Mouse (Mus musculus) c-Kit-positive CD71-negative TER-119-negative erythroid progenitor cells, embryonic 14.5 days (primary cell): Measurements from ENCODE around the gene Pcp4l1.

ENCODE experiments used
- DNase-seq: peaks from one replicate; pipeline ENCODE4 v3.0.0-alpha.2; 2013; ENCODE audit warnings: low read depth

Pcp4l1 gene

DNA sequence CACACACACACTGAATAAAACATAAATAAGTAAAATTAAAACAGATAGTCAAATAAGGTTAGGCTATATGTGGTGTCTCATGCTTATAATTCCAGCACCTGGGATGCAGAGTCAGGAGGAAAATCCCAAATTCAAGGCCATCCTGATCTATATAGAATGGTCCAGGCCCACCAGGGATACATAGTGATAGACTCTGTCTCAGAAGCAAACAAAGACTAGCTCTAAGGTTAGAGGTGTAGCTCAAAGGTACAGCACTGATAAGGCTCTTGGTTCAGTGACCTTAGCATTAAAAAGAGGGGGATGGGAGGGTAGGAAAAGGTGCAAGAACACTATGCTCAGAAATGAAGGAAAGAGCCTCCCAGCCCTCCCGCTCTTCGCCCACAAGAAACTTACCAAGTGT is 60.5 kb downstream of the Pcp4l1 start:
- no peak for DNase-seq

DNA sequence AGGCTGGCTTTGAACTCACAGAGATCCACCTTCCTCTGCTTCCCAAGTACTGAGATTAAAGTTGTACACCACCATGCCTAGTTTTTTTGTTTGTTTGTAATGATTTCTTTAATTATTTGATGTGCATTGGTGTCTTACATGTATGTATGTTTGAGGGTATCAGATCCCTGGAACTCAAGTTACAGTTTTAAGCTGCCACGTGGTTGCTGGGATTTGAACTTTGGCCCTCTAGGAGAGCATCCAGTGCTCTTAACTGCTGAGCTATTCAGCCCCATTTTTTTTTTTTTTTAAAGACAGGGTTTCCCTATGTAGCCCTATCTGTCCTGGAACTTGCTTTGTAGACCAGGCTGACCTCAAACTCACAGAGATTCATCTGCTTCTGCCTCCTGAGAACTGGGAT is 65.1 kb downstream of the Pcp4l1 start:
- no peak for DNase-seq

DNA sequence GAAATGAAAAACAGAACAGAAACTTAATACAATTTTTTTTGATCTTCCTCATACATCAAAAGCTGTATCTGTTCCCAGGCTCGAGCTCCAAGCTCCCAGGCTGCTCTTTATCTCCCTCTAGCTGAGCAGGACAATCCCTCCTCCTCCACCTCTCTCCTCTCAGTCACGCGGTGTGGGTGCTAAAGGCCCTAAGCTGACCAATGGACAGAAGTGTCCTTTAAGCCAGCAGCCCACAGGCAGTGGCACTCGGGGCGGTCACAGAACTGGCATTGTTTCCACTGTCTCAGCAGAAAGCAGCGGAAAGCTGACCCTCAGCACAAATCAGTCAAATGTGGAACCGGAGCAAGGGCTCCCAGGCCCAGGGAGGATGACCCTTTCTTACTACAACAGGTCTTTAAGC is 66.8 kb downstream of the Pcp4l1 start:
- no peak for DNase-seq

DNA sequence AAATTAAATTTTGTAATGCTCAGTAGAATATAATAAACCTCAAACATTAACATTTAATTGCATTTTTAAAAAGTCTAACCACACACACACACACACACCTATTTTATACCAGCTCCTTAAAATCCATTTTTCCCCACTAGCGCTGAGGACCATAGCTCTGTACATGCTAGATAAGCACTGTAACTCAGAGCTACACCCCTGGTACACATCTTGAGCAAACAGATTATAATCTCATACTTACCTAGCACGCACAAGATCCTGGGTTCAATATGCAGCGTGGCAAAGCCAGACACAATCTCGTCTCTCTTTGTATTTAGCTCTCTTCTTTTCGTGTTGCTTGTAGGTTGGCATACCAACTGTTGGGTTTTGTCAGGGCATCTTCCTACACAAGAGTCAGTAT is 71.7 kb downstream of the Pcp4l1 start:
- no peak for DNase-seq
